19 mouse cellular contexts compared by ENCODE assay signal in the genomic region with DNA sequence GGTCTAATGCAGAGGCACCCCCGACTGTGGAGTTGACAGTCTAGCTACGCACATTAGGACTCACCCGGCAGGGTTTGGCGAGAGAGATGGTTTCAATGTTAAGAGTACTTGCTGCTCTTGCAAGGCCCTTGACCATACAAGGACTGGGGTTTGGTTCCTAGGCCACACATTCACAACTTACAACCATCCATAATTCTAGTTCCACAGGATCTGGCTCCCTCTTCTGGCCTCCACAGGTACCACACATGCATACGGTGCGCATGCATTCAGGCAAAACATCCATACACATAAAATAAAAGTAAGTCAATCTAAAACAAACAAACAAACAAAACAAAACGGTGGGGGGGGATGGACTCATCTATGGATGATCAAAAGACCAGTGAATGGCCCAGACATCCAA. TPM values are rescaled to one million over a fixed set of nuclear protein-coding genes. Genes with fewer than 3 reads are reported as not detected.
DNase-seq lines count a peak whose midpoint lies in the region; ATAC-seq and TF ChIP-seq lines count a peak whose summit lies in the region.
"Had no signal": no experiment of that assay in that cellular context is flagged by ENCODE, and none has a peak within 500 bp of the region (broad histone marks: within the 10 kb centered on the region; RNA-seq: fewer than 3 reads in every experiment).

No protein-coding gene starts in this region.

- H3K27me3 ChIP-seq in hindbrain, postnatal 0 days (ENCODE audit: insufficient read depth, low read length) = no peaks in the 10 kb centered on the region; the same call in none of the 2 replicates
- H3K27me3 ChIP-seq in hindbrain, embryonic 12.5 days = peaks cover 24% of the 10 kb centered on the region
- peaks cover 13% of the 10 kb centered on the region for H3K27me3 ChIP-seq in midbrain, postnatal 0 days (ENCODE audit: insufficient read depth, low read length)
- peaks cover 27% of the 10 kb centered on the region for H3K27me3 ChIP-seq in midbrain, embryonic 10.5 days (ENCODE audit: low read depth, poor library complexity, severe bottlenecking)

- H3K4me1 ChIP-seq in hindbrain, postnatal 0 days (ENCODE audit: insufficient read depth, low read length) = peaks cover 3% of the 10 kb centered on the region; the same call in 1 of the 2 replicates
- peaks cover 5% of the 10 kb centered on the region; the same call in 1 of the 2 replicates for H3K4me1 ChIP-seq in hindbrain, embryonic 12.5 days
- peaks cover 5% of the 10 kb centered on the region for H3K4me1 ChIP-seq in midbrain, postnatal 0 days (ENCODE audit: insufficient read depth, low read length)
- H3K4me1 ChIP-seq in midbrain, embryonic 10.5 days = peaks cover 14% of the 10 kb centered on the region

- 88% methylated on average over 7 of the region's 7 CpGs for WGBS in hindbrain, postnatal 0 days
- 82% methylated on average over 7 of the region's 7 CpGs for WGBS in hindbrain, embryonic 12.5 days
- WGBS in midbrain, postnatal 0 days = 87% methylated on average over 7 of the region's 7 CpGs
- 87% methylated on average over 7 of the region's 7 CpGs for WGBS in midbrain, embryonic 10.5 days

- no peak overlapping the region for H3K27ac ChIP-seq in hindbrain, postnatal 0 days
- H3K27ac ChIP-seq in hindbrain, embryonic 12.5 days = no peak overlapping the region
- no peak overlapping the region for H3K27ac ChIP-seq in midbrain, postnatal 0 days (ENCODE audit: low read depth, low read length)
- H3K27ac ChIP-seq in midbrain, embryonic 10.5 days (replicated peaks) = no peak overlapping the region
- H3K27ac ChIP-seq: embryonic facial prominence, embryonic 13.5 days; left cerebral cortex, adult 2 months; neural tube, embryonic 15.5 days had no signal

- no peak overlapping the region for H3K4me3 ChIP-seq in hindbrain, postnatal 0 days (ENCODE audit: low read length)
- H3K4me3 ChIP-seq in hindbrain, embryonic 12.5 days = no peak overlapping the region
- no peak overlapping the region for H3K4me3 ChIP-seq in midbrain, postnatal 0 days (ENCODE audit: low read depth, low read length)
- H3K4me3 ChIP-seq in midbrain, embryonic 10.5 days = no peak overlapping the region
- H3K4me3 ChIP-seq: embryonic facial prominence, embryonic 13.5 days; left cerebral cortex, adult 2 months; neural tube, embryonic 15.5 days had no signal

- no peak overlapping the region for H3K4me2 ChIP-seq in hindbrain, postnatal 0 days (ENCODE audit: low read depth, low read length)
- no peak overlapping the region for H3K4me2 ChIP-seq in hindbrain, embryonic 12.5 days (replicated peaks)
- H3K4me2 ChIP-seq in midbrain, postnatal 0 days (ENCODE audit: low read depth, low read length, poor library complexity, severe bottlenecking) = no peak overlapping the region
- H3K4me2 ChIP-seq: embryonic facial prominence, embryonic 13.5 days; neural tube, embryonic 15.5 days had no signal

- DNase-seq in hindbrain, postnatal 0 days (ENCODE audit: low spot score) = no peak
- DNase-seq in midbrain, postnatal 0 days (ENCODE audit: low spot score) = no peak
- DNase-seq in midbrain, embryonic 10.5 days (ENCODE audit: low spot score) = no peak
- DNase-seq in R1 (ENCODE audit: low read depth, low spot score) (peak; percentile 82), adipocyte (ENCODE audit: low spot score) (no peak)
- no peak for DNase-seq in gastrocnemius, postnatal 4 days (ENCODE audit: low spot score in 2 of 2)
- DNase-seq: cerebellum, postnatal 25 days; gastrocnemius, postnatal 10 days; kidney, postnatal 25 days; thymus, postnatal 14 days had no signal

- H3K9me3 ChIP-seq in hindbrain, postnatal 0 days (ENCODE audit: low read length) = no peaks in the 10 kb centered on the region
- 0 out of 2 replicates have a peak, but pooled peaks cover 3% of the 10 kb centered on the region for H3K9me3 ChIP-seq in hindbrain, embryonic 12.5 days (replicated peaks)
- H3K9me3 ChIP-seq in midbrain, postnatal 0 days (ENCODE audit: low read length) = no peaks in the 10 kb centered on the region
- no peaks in the 10 kb centered on the region for H3K9me3 ChIP-seq in midbrain, embryonic 10.5 days (replicated peaks)
- H3K9me3 ChIP-seq: neural tube, embryonic 15.5 days had no signal

- H3K36me3 ChIP-seq in hindbrain, postnatal 0 days (ENCODE audit: insufficient read depth, low read length) = no peaks in the 10 kb centered on the region
- H3K36me3 ChIP-seq in hindbrain, embryonic 12.5 days = no peaks in the 10 kb centered on the region
- no peaks in the 10 kb centered on the region for H3K36me3 ChIP-seq in midbrain, postnatal 0 days (ENCODE audit: insufficient read depth, low read length)
- no peaks in the 10 kb centered on the region for H3K36me3 ChIP-seq in midbrain, embryonic 10.5 days
- H3K36me3 ChIP-seq: embryonic facial prominence, embryonic 13.5 days; neural tube, embryonic 15.5 days had no signal

- H3K9ac ChIP-seq in hindbrain, postnatal 0 days (replicated peaks; ENCODE audit: low read length) = no peak overlapping the region
- H3K9ac ChIP-seq in hindbrain, embryonic 12.5 days = no peak overlapping the region
- H3K9ac ChIP-seq in midbrain, postnatal 0 days (replicated peaks; ENCODE audit: low read length, poor library complexity, severe bottlenecking) = no peak overlapping the region
- H3K9ac ChIP-seq: embryonic facial prominence, embryonic 13.5 days; neural tube, embryonic 15.5 days had no signal

- ATAC-seq in hindbrain, postnatal 0 days = no peak
- ATAC-seq in hindbrain, embryonic 12.5 days (ENCODE audit: low FRiP score) = no peak
- no peak for ATAC-seq in midbrain, postnatal 0 days (ENCODE audit: low FRiP score)
- peak; percentile 60; the same call in 1 of the 2 replicates for ATAC-seq in megakaryocyte progenitor cell, adult 5-6 weeks (replicated peaks; ENCODE audit: poor library complexity)
- ATAC-seq: forebrain, embryonic 14.5 days; inflammation-experienced regulatory T-cells, adult 6 months had no signal

- TF ChIP-seq CTCF in hindbrain, postnatal 0 days (IDR thresholded peaks at IDR 0.05; ENCODE audit: low read depth) = peak; percentile 27; the same call in 1 of the 2 replicates
- peak; percentile 44 for TF ChIP-seq CTCF in midbrain, postnatal 0 days (IDR thresholded peaks at IDR 0.05)

RNA-seq across cellular contexts. Expression of a gene that starts 15.3 kb away (rescaled TPM):
- total RNA-seq in hindbrain, postnatal 0 days (2014; rRNA removed) = 2.4 and 4.2 TPM in 2 replicates
- polyA plus RNA-seq in hindbrain, postnatal 0 days (2015; fragmentation: Nextera tagmentation; extraction: Ambion mirVana) = 3.2 and 3.8 TPM in 2 replicates
- polyA plus RNA-seq in hindbrain, embryonic 12.5 days (2016; fragmentation: Nextera tagmentation; extraction: Ambion mirVana) = 4.7 and 5.1 TPM in 2 replicates
- total RNA-seq in midbrain, postnatal 0 days (2014; rRNA removed) = 2.9 and 5.2 TPM in 2 replicates
- 3.4 and 3.6 TPM in 2 replicates for polyA plus RNA-seq in midbrain, postnatal 0 days (2015; fragmentation: Nextera tagmentation; extraction: Ambion mirVana)
- 2.1 and 2.9 TPM in 2 replicates for polyA plus RNA-seq in midbrain, embryonic 10.5 days (2016; fragmentation: Nextera tagmentation; extraction: Ambion mirVana)
- total RNA-seq in megakaryocyte progenitor cell, adult 5-6 weeks (2015) = not detected in 2 replicates
- total RNA-seq in megakaryocyte progenitor cell, adult 5-6 weeks (2017) = not detected in 2 replicates
- total RNA-seq in gastrocnemius, postnatal 4 days (2021) = 1 to 10 TPM; 3.4 to 4.7 TPM
- total RNA-seq: monocyte, adult 5-6 weeks had no signal
- polyA plus RNA-seq: heart, postnatal 0 days; inflammation-experienced regulatory T-cells, adult 6 months had no signal

RNA-seq across cellular contexts. Expression of a gene that starts 18.4 kb away (rescaled TPM):
- 3.2 and 3.5 TPM in 2 replicates for total RNA-seq in hindbrain, postnatal 0 days (2014; rRNA removed)
- polyA plus RNA-seq in hindbrain, postnatal 0 days (2015; fragmentation: Nextera tagmentation; extraction: Ambion mirVana) = 2.3 and 3.0 TPM in 2 replicates
- polyA plus RNA-seq in hindbrain, embryonic 12.5 days (2016; fragmentation: Nextera tagmentation; extraction: Ambion mirVana) = 7.5 and 8.5 TPM in 2 replicates
- 3.6 TPM in 2 replicates for total RNA-seq in midbrain, postnatal 0 days (2014; rRNA removed)
- 2.1 and 2.7 TPM in 2 replicates for polyA plus RNA-seq in midbrain, postnatal 0 days (2015; fragmentation: Nextera tagmentation; extraction: Ambion mirVana)
- polyA plus RNA-seq in midbrain, embryonic 10.5 days (2016; fragmentation: Nextera tagmentation; extraction: Ambion mirVana) = 10.3 TPM in 2 replicates
- 1.8 and 3.8 TPM in 2 replicates for total RNA-seq in megakaryocyte progenitor cell, adult 5-6 weeks (2015)
- total RNA-seq in megakaryocyte progenitor cell, adult 5-6 weeks (2017) = 0.78 and 0.87 TPM in 2 replicates
- total RNA-seq in gastrocnemius, postnatal 4 days (2021) = 1 to 10 TPM; 2.0 to 2.9 TPM

RNA-seq across cellular contexts. Expression of a gene that starts 38.7 kb away (rescaled TPM):
- total RNA-seq in hindbrain, postnatal 0 days (2014; rRNA removed) = 15.5 and 16.7 TPM in 2 replicates
- polyA plus RNA-seq in hindbrain, postnatal 0 days (2015; fragmentation: Nextera tagmentation; extraction: Ambion mirVana) = 14.4 and 14.6 TPM in 2 replicates
- polyA plus RNA-seq in hindbrain, embryonic 12.5 days (2016; fragmentation: Nextera tagmentation; extraction: Ambion mirVana) = 20.4 and 22.4 TPM in 2 replicates
- 21.3 and 23.7 TPM in 2 replicates for total RNA-seq in midbrain, postnatal 0 days (2014; rRNA removed)
- polyA plus RNA-seq in midbrain, postnatal 0 days (2015; fragmentation: Nextera tagmentation; extraction: Ambion mirVana) = 17.3 and 18.7 TPM in 2 replicates
- polyA plus RNA-seq in midbrain, embryonic 10.5 days (2016; fragmentation: Nextera tagmentation; extraction: Ambion mirVana) = 26.7 TPM in 2 replicates
- 0.37 and 0.91 TPM in 2 replicates for total RNA-seq in megakaryocyte progenitor cell, adult 5-6 weeks (2015)
- total RNA-seq in megakaryocyte progenitor cell, adult 5-6 weeks (2017) = 0.68 and 0.79 TPM in 2 replicates
- total RNA-seq in gastrocnemius, postnatal 4 days (2021) = 1 to 10 TPM; 3.4 to 3.9 TPM
- total RNA-seq: monocyte, adult 5-6 weeks had no signal

RNA-seq across cellular contexts. Expression of a gene that starts 40.9 kb away (rescaled TPM):
- total RNA-seq in hindbrain, postnatal 0 days (2014; rRNA removed) = 24.9 and 26.5 TPM in 2 replicates
- polyA plus RNA-seq in hindbrain, postnatal 0 days (2015; fragmentation: Nextera tagmentation; extraction: Ambion mirVana) = 170 and 180 TPM in 2 replicates
- polyA plus RNA-seq in hindbrain, embryonic 12.5 days (2016; fragmentation: Nextera tagmentation; extraction: Ambion mirVana) = 192 and 212 TPM in 2 replicates
- 61.3 and 63.1 TPM in 2 replicates for total RNA-seq in midbrain, postnatal 0 days (2014; rRNA removed)
- 196 and 197 TPM in 2 replicates for polyA plus RNA-seq in midbrain, postnatal 0 days (2015; fragmentation: Nextera tagmentation; extraction: Ambion mirVana)
- 205 and 225 TPM in 2 replicates for polyA plus RNA-seq in midbrain, embryonic 10.5 days (2016; fragmentation: Nextera tagmentation; extraction: Ambion mirVana)
- 147 and 168 TPM in 2 replicates for total RNA-seq in megakaryocyte progenitor cell, adult 5-6 weeks (2015)
- total RNA-seq in megakaryocyte progenitor cell, adult 5-6 weeks (2017) = 176 and 251 TPM in 2 replicates
- 10 to 100 TPM; 59.8 to 67.7 TPM for total RNA-seq in gastrocnemius, postnatal 4 days (2021)

RNA-seq across cellular contexts. Expression of a gene that starts 45.5 kb away (rescaled TPM):
- total RNA-seq in hindbrain, postnatal 0 days (2014; rRNA removed) = 86.2 and 99.4 TPM in 2 replicates
- 461 and 465 TPM in 2 replicates for polyA plus RNA-seq in hindbrain, postnatal 0 days (2015; fragmentation: Nextera tagmentation; extraction: Ambion mirVana)
- polyA plus RNA-seq in hindbrain, embryonic 12.5 days (2016; fragmentation: Nextera tagmentation; extraction: Ambion mirVana) = 327 and 330 TPM in 2 replicates
- total RNA-seq in midbrain, postnatal 0 days (2014; rRNA removed) = 117 and 121 TPM in 2 replicates
- 459 and 469 TPM in 2 replicates for polyA plus RNA-seq in midbrain, postnatal 0 days (2015; fragmentation: Nextera tagmentation; extraction: Ambion mirVana)
- polyA plus RNA-seq in midbrain, embryonic 10.5 days (2016; fragmentation: Nextera tagmentation; extraction: Ambion mirVana) = 235 and 259 TPM in 2 replicates
- 42.9 and 52.3 TPM in 2 replicates for total RNA-seq in megakaryocyte progenitor cell, adult 5-6 weeks (2015)
- 28.1 and 28.3 TPM in 2 replicates for total RNA-seq in megakaryocyte progenitor cell, adult 5-6 weeks (2017)
- total RNA-seq in gastrocnemius, postnatal 4 days (2021) = 10 to 100 TPM; 72.7 to 74.9 TPM
